Mouse (Mus musculus): ENCODE measurements around the gene Ang6.

DNA sequence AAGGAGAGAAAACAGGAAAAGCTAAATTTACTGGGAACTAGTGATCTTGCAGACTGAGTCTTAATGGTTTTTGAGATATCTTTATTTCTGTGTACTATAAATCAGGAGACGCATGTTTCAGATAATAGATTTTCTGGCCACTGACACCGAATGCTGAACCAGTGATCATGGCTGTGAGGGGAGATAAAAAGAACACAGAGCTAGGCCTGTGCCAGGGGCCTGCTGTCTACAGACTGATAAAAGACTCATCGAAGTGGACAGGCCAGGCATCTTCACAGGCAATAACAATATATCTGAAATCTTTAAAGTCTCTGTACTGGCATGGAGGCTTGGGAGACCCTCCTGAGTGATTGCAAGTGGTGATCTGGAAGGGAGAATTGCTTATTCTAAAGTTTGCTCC is 469 bp downstream of the Ang6 start:
- TF ChIP-seq CTCF (IDR thresholded peaks at IDR 0.05; ENCODE audit: low read depth) (no peak), EP300 (IDR thresholded peaks at IDR 0.05; ENCODE audit: low read depth) (peak; percentile 60)
